Mouse (Mus musculus) right cerebral cortex, postnatal 4 days (tissue): ENCODE data around the gene Cga.

ENCODE experiments used
- DNase-seq: peaks from one replicate; pipeline ENCODE4 v3.0.0-alpha.2; 2022

Gene Cga

GRCm38 (mm10) chr4:34893479-34893878 is at the start of gene Cga:
Cga (plus strand) TSS chr4:34893779.
- no peak for DNase-seq

GRCm38 (mm10) chr4:34843839-34844238 is 49.7 kb upstream of the Cga start:
- no peak for DNase-seq

- DNase-seq: no peak
Observed at GRCm38 (mm10) chr4:34847679-34848309, 45.8 kb upstream of the Cga start.

GRCm38 (mm10) chr4:34850156-34850555 is 43.4 kb upstream of the Cga start:
- no peak for DNase-seq

GRCm38 (mm10) chr4:34852051-34852450 is 41.5 kb upstream of the Cga start:
- DNase-seq: no peak

- DNase-seq: no peak
Observed at GRCm38 (mm10) chr4:34855966-34856365, 37.6 kb upstream of the Cga start.

- DNase-seq: no peak
Observed at GRCm38 (mm10) chr4:34858903-34859302, 34.7 kb upstream of the Cga start.

- DNase-seq: no peak
Observed at GRCm38 (mm10) chr4:34859416-34859815, 34.2 kb upstream of the Cga start.

GRCm38 (mm10) chr4:34861438-34861837 is 32.1 kb upstream of the Cga start:
- DNase-seq: no peak

- DNase-seq: no peak
Observed at GRCm38 (mm10) chr4:34869813-34870212, 23.8 kb upstream of the Cga start.

GRCm38 (mm10) chr4:34872896-34873495 is 20.6 kb upstream of the Cga start:
- DNase-seq: no peak

GRCm38 (mm10) chr4:34874234-34874633 is 19.3 kb upstream of the Cga start:
- DNase-seq: no peak

GRCm38 (mm10) chr4:34880921-34881650 is 12.5 kb upstream of the Cga start:
- DNase-seq: no peak

- no peak for DNase-seq
Observed at GRCm38 (mm10) chr4:34881851-34882250, 11.7 kb upstream of the Cga start.

- DNase-seq: peak; percentile 56
Observed at GRCm38 (mm10) chr4:34882291-34882769, 11.2 kb upstream of the Cga start.

GRCm38 (mm10) chr4:34882818-34883217 is 10.8 kb upstream of the Cga start, which contains the start of gene Zfp292:
Zfp292 (minus strand) TSS chr4:34882960.
- DNase-seq: peak; percentile 90

- DNase-seq: no peak
Observed at GRCm38 (mm10) chr4:34883366-34884029, 10.1 kb upstream of the Cga start.

GRCm38 (mm10) chr4:34885631-34886351 is 7.8 kb upstream of the Cga start:
- DNase-seq: no peak

- DNase-seq: peak; percentile 76
Observed at GRCm38 (mm10) chr4:34886490-34887111, 7.0 kb upstream of the Cga start.

- no peak for DNase-seq
Observed at GRCm38 (mm10) chr4:34887295-34887694, 6.3 kb upstream of the Cga start.

- DNase-seq: no peak
Observed at GRCm38 (mm10) chr4:34889101-34889811, 4.3 kb upstream of the Cga start.

- no peak for DNase-seq
Observed at GRCm38 (mm10) chr4:34889812-34890185, 3.8 kb upstream of the Cga start.
